Mouse (Mus musculus) gastrocnemius, postnatal 36 days (tissue): ENCODE results near the gene Plekhg1. TPM values are rescaled to one million over a fixed set of nuclear protein-coding genes. Genes with fewer than 3 reads are reported as not detected.
A peak's percentile ranks its signal among the peaks of the same experiment; 100 is the strongest.

Experiments used
- DNase-seq, 2 experiments: peaks; one replicate each; pipeline ENCODE4 v3.0.0; 2022
- intact Hi-C: fragments of 180-260 bp; cut with DNase I; formaldehyde crosslinking; loops from one replicate; pipeline ENCODE4 v1.15.1; 2025
- total RNA-seq, 2 experiments: library from RNA; stranded (reverse); gene quantifications; 2 replicates each; pipeline ENCODE4 v1.2.3; 2021

Gene Plekhg1
- total RNA-seq, 2 experiments from 2014 or later = 2.2 to 4.4 TPM

DNA sequence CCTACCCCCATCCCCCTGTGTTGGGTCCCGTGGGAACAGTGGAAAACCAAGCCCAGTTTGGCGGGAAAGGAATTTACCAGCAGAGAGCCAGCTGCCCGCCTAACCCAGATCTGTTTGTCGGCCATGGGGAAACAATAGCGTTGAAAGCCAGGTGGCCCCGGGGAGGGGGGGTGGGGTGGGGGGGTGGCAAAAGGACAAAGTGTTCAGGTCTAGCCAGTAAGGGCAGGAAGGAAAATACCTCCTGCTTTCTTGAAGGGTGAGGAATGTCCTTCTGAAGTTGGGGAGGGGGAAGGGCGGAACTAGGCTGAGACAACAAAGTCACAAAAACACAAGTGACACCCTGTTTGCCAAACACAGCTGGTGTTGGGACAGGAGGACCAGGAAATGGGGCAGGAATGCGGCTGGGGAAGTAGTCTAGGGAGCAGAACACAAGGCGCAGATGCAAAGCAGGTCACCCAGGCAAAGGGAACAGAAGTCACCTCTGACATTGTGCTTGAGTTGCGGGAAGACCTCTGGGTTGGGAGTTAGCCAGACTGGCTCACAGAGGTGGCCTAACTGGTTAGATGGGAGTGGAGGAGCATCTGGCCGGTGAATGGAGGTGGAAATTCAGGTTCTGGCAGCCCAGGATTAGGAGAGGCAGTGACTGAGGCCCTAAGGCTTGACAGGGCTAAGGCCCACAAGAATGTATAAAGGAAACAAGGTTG is 201.0 kb downstream of the Plekhg1 start:
- intact Hi-C loops = loop anchor here (2.0 to 5.0 kb wide), 3 partner anchors 134 to 609 kb away; partner anchors contain the start of gene Plekhg1
- DNase-seq = peak in 1 of 2 experiments; percentile 17

DNA sequence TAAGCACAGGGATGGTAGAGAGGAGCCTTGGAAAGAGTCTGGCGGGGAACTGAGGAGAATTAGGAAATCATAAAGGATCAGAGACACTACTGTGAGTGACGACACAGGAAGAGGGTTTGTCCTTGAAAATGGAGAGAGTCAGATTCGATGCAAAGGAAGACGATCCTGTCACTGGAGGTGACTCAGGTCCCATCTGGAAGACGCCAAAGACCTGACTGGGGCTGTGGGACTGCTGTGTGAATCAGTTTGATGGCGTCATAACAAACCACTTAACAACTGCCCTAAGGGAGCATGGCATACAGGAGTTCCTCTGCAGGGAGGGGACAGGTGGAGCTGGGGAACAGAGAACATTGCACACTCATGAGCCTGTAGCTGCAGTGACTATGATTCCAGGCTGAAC is 202.1 kb downstream of the Plekhg1 start:
- DNase-seq = no peak
- intact Hi-C loops = loop anchor here (5.0 kb wide), 2 partner anchors 135 to 610 kb away; no protein-coding TSS in a partner anchor

DNA sequence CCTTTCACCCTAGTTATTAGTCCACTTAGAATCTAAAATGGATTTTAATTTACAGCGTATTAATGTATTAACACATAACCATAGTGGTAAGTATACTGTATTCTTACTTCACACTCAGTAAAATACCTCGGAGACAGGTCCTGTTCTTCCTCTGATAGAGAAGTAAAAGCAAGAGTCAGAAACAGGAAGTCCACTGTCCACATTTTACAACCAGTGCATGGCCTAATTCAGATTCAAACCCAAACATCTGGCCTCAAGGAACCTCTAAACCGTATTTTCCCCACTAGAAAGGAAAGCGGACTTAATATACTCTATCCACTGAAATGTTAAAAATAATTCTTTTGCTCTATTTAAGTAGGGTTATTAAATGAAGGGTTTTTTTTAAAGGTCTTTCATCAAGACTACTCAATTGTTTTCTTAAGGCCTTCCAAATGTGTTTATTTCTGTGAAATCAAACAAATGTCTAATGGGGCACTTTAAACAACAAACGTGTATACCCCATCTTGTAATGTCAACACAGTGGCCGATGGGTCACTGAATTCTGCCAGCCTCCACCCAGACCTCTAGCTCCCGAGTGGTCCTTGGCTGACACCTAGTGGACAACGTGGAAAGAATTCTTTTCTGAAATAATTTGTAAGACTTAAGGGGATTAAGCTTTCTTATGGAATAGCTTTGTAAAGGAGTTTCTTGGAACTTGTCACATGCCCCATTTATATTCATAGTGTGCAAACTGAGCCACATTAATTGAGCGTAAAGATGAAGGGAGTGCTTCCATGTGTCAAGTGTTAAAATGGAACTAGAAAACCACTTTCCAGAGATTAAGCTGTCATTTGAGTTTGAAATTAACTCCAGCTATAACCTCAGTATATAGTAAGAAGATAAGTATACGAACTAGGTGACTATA is 203.6 kb downstream of the Plekhg1 start:
- intact Hi-C loops = loop anchor here (1.0 to 5.0 kb wide), 4 partner anchors 136 to 611 kb away; no protein-coding TSS in a partner anchor
- peak; percentile 34 to 58 for DNase-seq

DNA sequence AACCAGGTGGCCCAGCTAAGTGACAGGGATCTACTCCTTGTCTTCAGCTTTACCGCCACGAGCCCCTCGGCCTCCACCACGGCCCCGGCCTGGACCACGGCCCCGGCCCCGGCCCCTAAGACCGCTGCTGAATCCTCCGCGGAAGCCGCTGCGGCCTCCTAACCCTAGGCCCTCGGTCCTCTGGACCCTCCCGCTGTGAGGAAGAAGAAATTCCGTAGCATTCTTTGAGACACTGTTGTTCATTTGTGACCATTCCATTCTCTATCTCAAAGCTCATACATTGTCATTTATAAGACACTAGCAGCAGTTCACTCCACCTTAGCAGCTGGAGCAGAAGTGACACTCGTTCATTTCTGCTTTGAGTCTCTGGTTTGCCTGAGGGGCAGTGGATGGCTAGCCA is 206.7 kb downstream of the Plekhg1 start:
- DNase-seq = no peak
- intact Hi-C loops = no loop called here

DNA sequence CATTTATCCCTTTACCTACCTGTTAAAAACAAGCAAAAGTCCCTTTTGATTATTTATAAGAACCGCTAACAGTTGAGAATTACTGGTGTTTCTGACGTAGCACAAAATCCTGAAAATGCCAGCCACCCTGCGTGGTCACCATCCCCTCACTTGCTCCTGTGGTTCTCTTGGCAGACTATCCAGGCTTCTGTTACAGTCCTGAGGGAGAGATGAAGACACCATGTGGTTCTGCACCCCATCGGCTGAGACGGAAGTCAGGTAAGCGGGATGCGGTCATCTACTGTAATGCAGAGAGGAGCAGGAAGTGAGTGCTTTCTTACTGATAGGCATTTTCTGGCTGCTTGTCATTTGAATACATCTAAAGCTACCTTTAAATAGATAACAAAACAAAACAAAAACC is 207.2 kb downstream of the Plekhg1 start:
- no peak for DNase-seq
- intact Hi-C loops = no loop called here

DNA sequence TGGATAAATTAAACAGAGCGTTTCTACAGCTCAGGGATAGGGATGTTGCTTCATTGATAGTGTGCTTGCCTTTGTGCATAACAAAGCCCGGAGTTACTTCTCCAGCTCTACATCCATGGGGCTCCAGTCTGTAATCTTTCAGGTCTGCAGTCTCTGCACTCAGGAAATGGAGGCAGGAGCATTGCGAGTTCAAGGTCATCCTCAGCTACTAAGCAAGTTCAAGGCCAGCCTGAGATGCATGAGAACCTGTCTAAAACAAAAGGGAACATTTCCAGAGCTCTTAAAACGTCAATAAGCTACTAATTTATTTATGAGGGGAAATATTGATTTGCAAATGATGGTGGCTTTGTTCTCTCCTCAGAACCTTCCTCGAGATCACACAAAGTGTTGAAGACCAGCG is 209.1 kb downstream of the Plekhg1 start:
- no peak for DNase-seq
- intact Hi-C loops = no loop called here

DNA sequence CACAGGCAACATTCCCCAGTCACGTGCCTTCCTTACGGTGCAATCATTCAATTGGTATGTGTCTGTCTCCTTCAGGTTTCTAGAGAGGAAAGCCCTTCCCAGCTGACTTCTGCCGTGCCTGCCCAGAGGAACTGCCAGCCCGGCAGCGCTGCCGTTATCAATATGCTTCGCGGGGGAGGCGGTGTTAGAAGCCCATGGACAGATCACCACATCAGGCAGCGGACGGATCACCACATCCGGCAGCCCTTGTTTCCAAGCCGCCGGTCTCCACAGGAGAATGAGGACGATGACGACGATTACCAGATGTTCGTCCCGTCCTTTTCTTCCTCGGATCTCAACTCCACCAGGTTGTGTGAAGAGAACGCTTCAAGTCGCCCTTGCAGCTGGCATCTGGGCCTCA is 216.3 kb downstream of the Plekhg1 start:
- DNase-seq = no peak
- intact Hi-C loops = no loop called here

DNA sequence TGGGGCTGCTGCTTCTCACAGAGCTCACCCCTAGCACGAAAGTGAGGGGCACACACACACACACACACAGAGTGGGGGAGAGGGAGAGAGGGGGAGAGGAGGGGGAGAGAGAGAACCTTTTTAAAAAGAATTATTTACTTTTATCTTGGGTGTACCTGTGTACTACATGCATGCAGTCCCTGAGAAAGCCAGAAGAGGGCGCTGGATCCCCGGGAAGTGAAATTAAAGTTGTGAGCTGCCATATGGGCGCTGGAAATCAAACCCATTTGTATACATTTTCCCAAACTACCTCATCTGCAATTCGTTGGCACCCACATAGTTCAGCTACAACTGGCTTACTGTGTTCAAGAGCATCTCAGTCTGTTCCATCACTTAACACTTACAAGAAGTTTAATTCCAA is 218.4 kb downstream of the Plekhg1 start:
- intact Hi-C loops = no loop called here
- DNase-seq = no peak

DNA sequence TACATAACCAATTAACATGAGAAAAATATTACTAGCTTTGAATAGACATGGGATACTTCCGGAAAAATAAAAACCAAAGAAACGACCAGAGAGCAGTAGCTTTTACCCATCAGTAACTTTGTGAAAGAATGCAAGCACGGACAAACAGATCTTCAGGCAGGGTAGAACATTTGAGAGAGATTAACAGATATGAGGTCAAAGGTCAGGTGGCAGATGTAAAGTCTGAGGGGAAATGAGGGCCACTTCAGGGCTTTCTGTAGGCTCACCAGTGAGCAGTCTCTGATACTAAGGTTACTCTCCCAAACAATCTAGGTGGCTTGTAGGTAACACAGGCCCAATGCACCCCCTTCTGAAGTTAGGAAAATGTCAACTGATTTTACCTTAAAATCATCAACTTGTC is 228.9 kb downstream of the Plekhg1 start:
- intact Hi-C loops = no loop called here
- DNase-seq = no peak

DNA sequence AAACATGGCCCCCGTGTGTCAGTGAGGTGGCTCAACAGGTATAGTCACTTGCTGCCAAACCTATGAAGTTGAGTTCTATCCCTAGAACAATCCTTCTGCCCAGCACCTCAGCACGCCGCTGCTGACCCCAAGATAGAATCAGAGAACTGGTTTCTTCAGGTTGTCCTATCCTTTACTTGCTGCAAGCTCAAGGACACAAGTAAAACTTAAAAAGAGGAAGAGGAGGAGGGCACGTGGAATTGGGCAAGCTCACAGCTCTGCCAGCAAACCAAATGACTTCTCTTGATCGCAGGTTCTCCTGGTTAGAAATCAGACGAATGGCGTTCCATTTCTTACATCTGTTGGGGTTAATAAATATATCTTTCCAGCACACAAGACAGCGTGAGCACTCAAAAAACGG is 232.1 kb downstream of the Plekhg1 start:
- intact Hi-C loops = no loop called here
- no peak for DNase-seq

DNA sequence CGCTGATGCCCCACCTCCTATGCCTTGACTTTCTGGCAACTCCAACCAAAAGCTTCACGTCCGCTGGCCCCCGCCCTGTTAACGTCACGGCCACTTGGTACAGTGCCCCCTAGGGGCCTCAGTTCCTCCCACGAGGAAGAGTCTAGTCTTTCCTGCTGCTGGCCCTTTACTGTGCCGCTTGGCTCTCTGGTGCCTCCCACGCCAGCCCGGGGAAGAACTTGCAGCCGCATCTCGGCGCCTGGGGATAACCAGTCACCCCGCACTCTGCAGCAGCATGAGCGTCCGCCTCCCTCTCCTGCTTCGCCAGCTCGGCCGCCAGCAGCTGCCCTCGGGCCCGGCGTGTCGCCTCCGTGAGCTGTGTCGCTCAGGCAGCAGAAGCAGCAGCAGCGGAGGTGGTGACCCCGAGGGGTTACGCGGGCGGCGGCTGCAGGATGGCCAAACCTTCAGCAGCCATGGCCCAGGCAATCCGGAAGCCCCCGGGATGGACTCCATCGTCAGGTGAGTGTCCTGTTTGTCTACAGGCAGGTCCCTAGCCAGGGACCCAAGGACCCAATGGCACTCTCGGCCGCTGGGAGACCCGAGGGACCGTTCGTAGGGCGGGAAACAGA is 232.9 kb downstream of the Plekhg1 start, which contains the start of gene Mthfd1l:
Gene Mthfd1l, plus strand, starts transcription at position 138 of the 608 bp plus-strand sequence.
- intact Hi-C loops = no loop called here
- peak; percentile 62 to 70 for DNase-seq

DNA sequence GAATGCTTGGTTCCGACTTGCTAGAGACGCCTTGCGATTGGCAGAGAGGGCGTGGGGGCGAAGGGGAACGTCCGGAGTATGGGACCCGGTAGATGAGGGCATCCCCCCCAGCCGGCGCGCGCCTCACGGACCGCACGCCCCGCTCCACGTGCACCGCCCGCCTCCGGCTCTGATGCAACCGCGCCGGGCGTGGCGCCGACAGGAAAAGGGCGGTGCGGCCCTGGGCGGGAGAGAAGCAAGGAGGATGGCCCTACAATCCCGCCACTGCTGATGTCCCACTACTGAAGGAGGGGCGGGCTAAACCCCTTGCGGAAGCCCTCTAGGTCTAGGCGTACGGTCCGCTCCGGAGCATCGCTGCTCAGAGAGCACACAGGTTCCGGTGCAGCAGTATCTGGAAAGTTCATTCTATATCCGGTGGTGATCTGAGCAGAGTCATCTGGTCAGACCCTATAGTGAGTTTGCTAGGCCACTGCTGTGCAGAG is 233.5 kb downstream of the Plekhg1 start:
- intact Hi-C loops = no loop called here
- peak; percentile 78 to 86 for DNase-seq

DNA sequence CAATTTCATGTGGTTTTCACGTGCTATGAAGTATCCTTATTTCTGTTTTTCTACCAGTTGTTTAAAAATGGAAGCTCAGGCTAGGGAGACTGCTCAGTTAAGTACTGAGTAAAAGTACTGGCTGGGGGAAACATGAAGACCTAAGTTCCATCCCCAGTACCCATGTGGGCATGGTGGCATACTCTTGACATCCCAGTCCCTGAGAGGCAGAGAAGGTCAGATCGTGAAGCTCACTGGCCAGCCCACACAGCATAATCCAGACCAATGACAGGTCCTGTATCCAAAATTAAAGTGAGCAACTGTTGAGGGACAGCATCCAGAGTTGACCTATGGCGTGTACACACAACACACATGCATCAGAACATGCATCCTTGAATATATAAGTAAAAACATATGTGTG is 234.2 kb downstream of the Plekhg1 start:
- intact Hi-C loops = no loop called here
- no peak for DNase-seq

DNA sequence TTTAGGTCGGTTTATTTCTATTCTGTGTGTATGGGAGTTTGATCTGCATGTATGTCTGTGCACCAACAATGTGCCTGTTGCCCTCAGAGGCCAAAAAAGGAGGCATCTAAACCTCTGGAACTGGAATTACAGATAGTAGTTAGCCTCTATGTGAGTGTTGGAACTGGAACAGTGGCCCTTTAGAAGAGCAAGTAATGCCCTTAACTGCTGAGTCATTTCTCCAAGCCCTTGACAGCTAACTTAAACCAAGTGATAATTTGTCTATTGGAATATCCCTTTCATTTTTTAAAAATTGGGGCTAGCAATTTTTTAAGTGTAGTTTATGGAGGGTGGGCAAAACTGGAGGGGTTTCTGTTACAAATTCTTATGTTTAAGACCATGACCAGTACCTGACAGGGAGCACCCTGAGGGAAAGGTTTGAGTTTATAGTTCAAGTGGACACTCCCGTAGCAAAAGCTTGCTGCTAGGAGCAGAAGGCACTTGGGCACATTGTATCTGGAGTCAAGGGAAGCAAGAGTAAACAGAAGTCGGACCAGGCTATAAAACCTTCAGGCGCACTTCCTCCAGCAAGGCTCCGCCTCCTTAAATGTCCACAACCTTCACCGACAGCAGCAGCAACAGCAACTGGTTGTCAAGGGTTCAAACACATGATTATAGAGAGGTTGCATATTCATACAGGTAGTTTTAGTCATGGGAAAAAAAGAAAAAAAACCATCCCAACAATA is 235.9 kb downstream of the Plekhg1 start:
- intact Hi-C loops = no loop called here
- no peak for DNase-seq

DNA sequence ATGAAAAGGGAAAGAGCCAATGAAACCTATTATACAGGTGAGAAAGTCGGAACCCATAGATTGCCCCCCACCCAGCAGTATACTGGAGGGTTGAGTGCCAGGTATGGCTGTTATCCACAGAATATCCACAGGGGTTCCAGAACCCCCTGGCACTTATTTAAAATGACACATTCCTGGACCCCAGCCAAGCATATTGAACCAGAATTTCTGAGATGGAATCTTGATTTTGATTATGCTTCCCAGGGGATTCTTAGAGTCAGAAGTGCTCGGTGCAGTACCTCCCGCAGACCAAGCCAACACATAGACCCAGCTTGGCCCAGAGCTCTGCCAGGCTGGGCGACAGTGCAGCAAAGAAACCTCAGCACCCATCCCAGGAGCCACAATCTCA is 236.5 kb downstream of the Plekhg1 start:
- DNase-seq = no peak
- intact Hi-C loops = no loop called here

DNA sequence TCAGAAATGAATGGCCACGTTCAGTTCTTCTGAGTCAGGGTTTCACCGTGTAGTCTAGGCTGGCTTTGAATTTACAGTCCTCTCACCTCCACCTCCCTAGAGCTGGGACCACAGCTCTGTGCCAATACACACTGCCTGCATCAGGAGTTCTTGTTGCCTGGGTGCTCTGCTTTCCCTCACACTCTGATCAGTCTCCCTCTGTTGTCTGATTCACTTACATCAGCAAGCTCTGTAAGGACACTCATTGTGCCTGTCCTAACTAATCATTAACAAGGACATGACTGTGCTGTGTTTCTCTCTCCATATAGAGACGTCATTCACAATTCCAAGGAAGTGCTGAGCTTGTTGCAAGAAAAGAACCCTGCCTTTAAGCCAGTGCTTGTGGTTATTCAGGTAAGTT is 238.2 kb downstream of the Plekhg1 start:
- intact Hi-C loops = no loop called here
- no peak for DNase-seq

DNA sequence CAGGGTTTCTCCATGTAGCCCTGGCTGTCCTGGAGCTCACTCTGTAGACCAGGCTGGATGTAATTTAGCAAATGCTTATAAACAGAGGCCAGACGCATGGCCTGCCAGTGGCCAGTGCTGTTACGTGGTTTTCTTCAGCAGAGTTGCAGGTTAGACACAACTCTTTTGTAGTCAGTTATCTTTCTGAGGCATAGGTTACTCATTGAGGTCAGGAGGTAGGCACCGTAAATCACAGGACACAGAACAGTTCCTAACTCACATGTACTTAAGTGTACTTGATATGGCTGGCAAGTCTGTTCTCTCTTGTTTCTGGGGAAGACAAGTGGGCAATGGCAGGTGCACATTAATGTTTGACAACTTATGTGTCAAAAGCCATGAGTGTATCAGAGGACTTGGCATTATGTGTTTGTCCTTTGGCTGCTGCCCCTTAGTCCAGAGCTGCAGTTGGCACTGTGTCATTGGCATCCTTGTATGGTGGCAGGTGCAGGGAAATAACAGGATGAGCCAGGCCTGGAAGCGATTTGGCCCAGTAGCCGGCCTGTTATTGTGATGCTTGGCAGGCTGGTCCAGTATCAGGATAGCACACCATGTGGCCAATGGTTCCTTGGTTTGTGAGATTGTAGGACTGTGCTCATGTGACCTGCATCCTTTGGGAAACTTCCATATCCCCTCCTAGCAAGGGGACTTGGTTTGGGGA is 238.8 kb downstream of the Plekhg1 start:
- intact Hi-C loops = no loop called here
- DNase-seq = no peak

DNA sequence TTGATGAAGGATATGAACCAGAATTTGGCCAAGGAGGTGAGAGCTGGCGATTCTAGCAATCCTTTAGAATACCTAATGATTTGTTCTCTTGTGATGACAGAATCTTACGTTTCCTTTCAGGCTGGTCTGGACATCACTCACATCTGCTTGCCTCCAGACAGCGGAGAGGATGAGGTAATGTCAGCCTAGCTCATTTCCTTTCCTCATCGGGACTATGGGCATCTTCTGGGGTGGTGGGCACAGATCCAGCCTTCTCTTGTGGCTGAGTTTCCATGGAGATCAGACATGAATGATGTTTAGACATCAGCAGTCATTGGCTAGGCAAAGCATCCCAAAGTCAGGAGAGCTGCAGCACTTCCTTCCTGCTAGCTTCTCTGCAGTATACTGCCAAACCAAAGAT is 240.1 kb downstream of the Plekhg1 start:
- DNase-seq = no peak
- intact Hi-C loops = no loop called here

DNA sequence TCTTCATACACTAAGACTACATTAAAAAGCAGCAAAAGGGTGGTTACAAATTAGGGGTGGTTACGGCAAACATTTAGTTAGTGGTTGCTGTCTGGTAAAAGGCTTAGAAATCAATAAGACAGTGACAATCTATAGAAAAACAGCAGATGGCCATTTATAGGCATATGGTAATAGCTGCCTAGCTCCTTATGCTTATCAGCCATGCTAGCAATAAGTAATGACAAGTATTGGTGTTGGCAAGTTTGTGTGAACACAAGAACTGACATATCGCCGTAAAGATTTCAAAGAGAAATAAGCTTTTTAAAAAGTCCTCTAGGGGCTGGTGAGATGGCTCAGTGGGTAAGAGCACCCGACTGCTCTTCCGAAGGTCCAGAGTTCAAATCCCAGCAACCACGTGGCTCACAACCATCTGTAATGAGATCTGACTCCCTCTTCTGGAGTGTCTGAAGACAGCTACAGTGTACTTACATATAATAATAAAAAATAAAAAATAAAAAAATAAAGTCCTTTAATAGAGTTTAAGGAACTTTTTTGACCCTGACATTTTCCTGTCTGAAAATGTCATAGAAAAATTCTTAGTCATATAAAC is 250.2 kb downstream of the Plekhg1 start:
- intact Hi-C loops = no loop called here

More for the DNA sequence above, 250.2 kb downstream of the Plekhg1 start:
- no peak for DNase-seq
